Mouse (Mus musculus): Measurements from ENCODE around the gene Vmn2r115. TPM values are rescaled to one million over a fixed set of nuclear protein-coding genes. Genes with fewer than 3 reads are reported as not detected.
"Not testable (repeated sequence)": the region's sequence is repeated elsewhere in the genome, so short reads cannot be mapped to it uniquely, and the experiment has no call there.

The Vmn2r115 gene
- polyA plus RNA-seq (2012; rRNA removed), result not detected in 2 replicates

DNA sequence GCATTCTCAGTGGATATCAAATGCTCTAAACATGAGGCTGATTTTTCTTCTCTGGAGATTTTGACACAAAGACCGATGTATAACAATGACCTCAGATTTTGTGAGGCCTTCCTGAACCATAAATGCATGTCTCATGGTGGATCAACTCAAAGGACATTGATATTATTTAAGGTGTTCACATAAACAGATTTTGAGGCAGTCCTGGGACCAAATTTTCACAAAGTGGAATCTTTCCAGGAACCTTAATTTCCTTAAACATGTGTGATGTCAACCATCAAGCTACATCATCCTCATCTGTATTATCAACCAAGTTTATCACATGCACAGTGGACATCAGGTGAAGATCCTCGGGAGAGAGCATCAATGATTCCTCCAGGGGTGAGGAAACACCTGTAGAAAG lies at the start of gene Vmn2r115:
TSS of gene Vmn2r115 (plus strand) at position 301 of the 400 bp plus-strand sequence.
- WGBS, result 29% methylated on average over 2 of the region's 2 CpGs
- DNase-seq (ENCODE audit: low read depth, low spot score), result not testable (repeated sequence)

DNA sequence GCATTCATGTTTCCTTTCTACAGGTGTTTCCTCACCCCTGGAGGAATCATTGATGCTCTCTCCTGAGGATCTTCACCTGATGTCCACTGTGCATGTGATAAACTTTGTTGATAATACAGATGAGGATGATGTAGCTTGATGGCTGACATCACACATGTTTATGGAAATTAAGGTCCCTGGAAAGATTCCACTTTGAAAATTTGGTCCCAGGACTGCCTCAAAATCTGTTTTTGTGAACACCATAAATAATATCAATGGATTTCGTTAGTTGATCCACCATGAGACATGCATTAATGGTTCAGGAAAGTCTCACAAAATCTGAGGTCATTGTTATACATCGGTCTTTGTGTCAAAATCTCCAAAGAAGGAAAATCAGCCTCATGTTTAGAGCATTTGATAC lies 31.1 kb upstream of the Vmn2r115 start, which contains the start of gene Vmn2r114:
TSS of gene Vmn2r114 (minus strand) at position 101 of the 400 bp plus-strand sequence.
- WGBS, result 66% methylated on average over 2 of the region's 2 CpGs
- not testable (repeated sequence) for DNase-seq (ENCODE audit: low read depth, low spot score)

DNA sequence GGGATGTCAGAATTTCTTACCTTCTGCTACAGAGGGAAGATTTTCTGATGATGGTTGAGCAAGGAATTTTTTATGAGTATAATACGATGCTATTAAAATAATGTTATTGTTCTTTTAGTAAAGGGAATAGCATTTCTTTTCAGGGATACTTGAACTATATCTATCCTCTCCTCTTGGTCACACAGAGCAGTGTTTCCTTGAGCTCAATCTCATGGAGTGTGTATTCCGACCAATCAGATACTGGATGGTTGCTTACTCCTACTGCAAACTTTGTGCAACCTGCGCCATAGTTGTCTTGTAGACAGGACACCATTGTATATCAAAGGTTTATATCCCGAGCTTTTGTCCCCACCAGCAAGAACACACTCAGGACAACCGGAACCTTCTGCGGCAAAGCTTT lies 12.9 kb upstream of the Vmn2r115 start:
- WGBS, result 71% methylated on average over 6 of the region's 6 CpGs
- DNase-seq (ENCODE audit: low read depth, low spot score), result no peak

DNA sequence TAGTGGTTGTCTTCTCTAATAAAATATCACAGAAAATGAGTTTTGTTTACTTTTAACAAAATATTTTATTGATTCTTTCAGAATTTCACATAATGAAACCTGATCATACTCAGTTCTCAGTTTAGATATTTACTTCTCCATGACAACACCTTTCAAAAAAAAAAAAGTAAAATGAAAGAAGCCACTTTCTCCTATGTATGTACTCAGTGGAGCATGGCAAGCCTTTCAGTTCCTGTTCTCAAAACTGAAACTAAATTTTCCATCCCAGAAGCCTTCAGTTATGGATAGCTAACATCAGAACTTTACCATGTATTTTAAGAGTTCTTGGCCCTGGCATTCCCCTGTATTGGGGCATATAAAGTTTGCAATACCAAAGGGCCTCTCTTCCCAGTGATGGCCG lies 8.1 kb downstream of the Vmn2r115 start:
- WGBS, result 72% methylated on average over 1 of the region's 1 CpGs
- no peak for DNase-seq (ENCODE audit: low read depth, low spot score)

DNA sequence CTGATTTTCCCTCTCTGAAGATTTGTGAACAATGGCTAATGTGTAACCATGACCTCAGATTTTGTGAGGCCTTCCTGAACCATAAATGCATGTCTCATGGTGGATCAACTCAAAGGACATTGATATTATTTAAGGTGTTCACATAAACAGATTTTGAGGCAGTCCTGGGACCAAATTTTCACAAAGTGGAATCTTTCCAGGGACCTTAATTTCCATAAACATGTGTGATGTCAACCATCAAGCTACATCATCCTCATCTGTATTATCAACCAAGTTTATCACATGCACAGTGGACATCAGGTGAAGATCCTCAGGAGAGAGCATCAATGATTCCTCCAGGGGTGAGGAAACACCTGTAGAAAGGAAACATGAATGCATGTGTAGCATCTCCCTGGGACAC lies 40.8 kb downstream of the Vmn2r115 start, which contains the start of gene Vmn2r116:
TSS of gene Vmn2r116 (plus strand) at position 301 of the 400 bp plus-strand sequence.
- DNase-seq (ENCODE audit: low read depth, low spot score), result not testable (repeated sequence)

Other genes starting within 250 kb of the Vmn2r115 start
- 0.43 and 0.52 TPM in 2 replicates for gene Zfp40, start 150.5 kb upstream of the Vmn2r115 start, polyA plus RNA-seq (2012; rRNA removed)
- gene Vmn2r114, start 31.2 kb upstream of the Vmn2r115 start, polyA plus RNA-seq (2012; rRNA removed), result not detected in 2 replicates
- gene Vmn2r116, start 40.9 kb downstream of the Vmn2r115 start, polyA plus RNA-seq (2012; rRNA removed), result not detected in 2 replicates
- not detected in 2 replicates for gene Vmn2r117, start 136.0 kb downstream of the Vmn2r115 start, polyA plus RNA-seq (2012; rRNA removed)
- 10.6 and 11.2 TPM in 2 replicates for gene Zfp213, start 220.5 kb downstream of the Vmn2r115 start, polyA plus RNA-seq (2012; rRNA removed)

Measured in large intestine, adult 2 months (tissue).